Mouse (Mus musculus) kidney, adult 18-20 months (tissue): ENCODE measurements around the gene Lrriq1.

Experiments
- DNase-seq: peaks from one replicate; pipeline ENCODE4 v3.0.0; 2021

Lrriq1 gene

GRCm38 (mm10) chr10:103028253-103029131, 207.6 kb downstream of the Lrriq1 start:
- peak; percentile 47 for DNase-seq

GRCm38 (mm10) chr10:103027931-103028252, 208.2 kb downstream of the Lrriq1 start:
- DNase-seq: no peak

GRCm38 (mm10) chr10:103027226-103027930, 208.7 kb downstream of the Lrriq1 start:
- no peak for DNase-seq

DNA sequence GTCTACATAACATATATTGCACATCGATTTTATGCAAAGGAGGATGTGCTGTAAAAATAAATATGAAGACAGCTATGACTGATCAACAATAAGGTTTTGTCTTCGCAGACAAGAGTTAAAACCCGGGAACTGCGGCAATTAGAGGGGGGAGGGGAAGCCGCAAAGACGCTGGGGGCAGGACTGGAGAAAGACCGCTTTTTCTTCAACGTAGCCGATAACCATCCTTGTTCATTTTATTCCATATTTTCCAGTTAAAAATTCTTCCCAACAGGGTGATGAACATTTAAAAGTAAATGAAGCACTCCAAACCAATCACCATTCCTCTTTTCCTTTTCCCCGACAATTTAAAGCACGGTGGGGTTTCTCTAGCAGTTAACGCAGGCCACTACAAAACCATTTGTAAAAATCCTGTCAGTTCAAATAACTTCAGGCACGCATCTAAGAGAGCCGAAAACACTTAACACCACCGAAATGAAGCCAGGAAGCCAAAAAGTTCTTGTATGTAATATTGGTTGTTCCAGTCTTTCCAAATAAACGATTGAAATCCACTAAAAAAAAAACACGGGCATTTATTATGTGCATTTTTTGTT, 209.4 kb downstream of the Lrriq1 start:
- no peak for DNase-seq

- no peak for DNase-seq
Observed at GRCm38 (mm10) chr10:103002556-103002955, 233.6 kb downstream of the Lrriq1 start.

- DNase-seq: no peak
Observed at GRCm38 (mm10) chr10:103000902-103001301, 235.2 kb downstream of the Lrriq1 start.

- no peak for DNase-seq
Observed at GRCm38 (mm10) chr10:102999584-102999983, 236.5 kb downstream of the Lrriq1 start.
